Mouse (Mus musculus): ENCODE data around the gene Myo6. TPM values are rescaled to one million over a fixed set of nuclear protein-coding genes. Genes with fewer than 3 reads are reported as not detected.

The Myo6 gene
- polyA plus RNA-seq, 1 experiment from 2014 or later = 23.1 TPM

DNA sequence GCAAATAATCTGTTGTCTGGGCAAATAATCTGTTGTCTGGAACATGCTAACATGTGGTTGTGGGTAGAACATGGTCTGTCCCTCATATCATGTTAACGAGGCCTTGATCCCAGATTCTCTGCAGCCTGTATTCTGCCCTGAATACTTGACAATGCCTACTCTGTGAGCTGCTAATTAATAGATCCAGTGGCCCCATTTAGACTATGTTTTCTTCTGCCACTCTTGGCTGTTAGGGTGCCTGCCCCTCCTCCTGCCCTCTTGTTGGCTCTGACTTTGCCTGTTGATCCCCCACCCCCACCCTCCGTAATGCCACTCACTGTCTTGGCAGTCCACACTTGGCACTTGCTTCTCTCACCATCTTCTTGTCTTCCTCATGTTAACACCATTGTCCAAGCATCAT lies 13.8 kb downstream of the Myo6 start:
- no peak overlapping the region for H3K4me3 ChIP-seq (ENCODE audit: low read depth, low read length)
- no peaks in the 10 kb centered on the region for H3K9me3 ChIP-seq (ENCODE audit: low read length)
- no peaks in the 10 kb centered on the region; the same call in 1 of the 2 replicates for H3K4me1 ChIP-seq (ENCODE audit: insufficient read depth, low read depth, low read length)
- ATAC-seq (no peak), DNase-seq (ENCODE audit: low spot score) (no peak)
- no peaks in the 10 kb centered on the region for H3K27me3 ChIP-seq (replicated peaks; ENCODE audit: insufficient read depth, low read length)
- 85% methylated on average over 2 of the region's 2 CpGs for WGBS
- H3K4me2 ChIP-seq (replicated peaks; ENCODE audit: low read depth, low read length) = no peak overlapping the region
- H3K36me3 ChIP-seq (ENCODE audit: insufficient read depth, low read length) = no peaks in the 10 kb centered on the region
- H3K27ac ChIP-seq (ENCODE audit: low read length) = no peak overlapping the region
- TF ChIP-seq CTCF (IDR thresholded peaks at IDR 0.05) (no peak), EP300 (IDR thresholded peaks at IDR 0.05) (no peak)
- H3K9ac ChIP-seq (replicated peaks; ENCODE audit: low read depth) = no peak overlapping the region

DNA sequence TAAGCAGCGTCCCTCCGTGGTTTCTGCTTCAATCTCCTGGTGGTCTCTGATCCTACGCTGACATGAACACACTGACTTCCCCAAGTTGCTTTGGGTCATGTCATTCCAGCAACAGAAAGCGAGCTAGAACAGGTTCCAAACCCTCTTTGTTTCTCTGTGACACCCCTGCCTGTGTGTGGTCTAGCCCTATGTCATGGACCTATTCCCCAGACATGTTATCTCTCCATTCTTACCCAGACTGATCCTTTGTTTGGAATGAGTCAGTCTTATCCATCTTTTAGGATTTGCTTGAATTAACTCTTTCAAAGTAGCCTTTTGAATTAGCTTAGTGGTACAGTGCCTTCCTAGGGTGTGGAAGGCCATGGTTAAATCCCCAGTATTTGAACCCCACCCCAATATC lies 14.9 kb downstream of the Myo6 start:
- no peaks in the 10 kb centered on the region for H3K36me3 ChIP-seq (ENCODE audit: insufficient read depth, low read length)
- no peak overlapping the region for H3K27ac ChIP-seq (ENCODE audit: low read length)
- H3K4me3 ChIP-seq (ENCODE audit: low read depth, low read length) = no peak overlapping the region
- no peaks in the 10 kb centered on the region for H3K27me3 ChIP-seq (replicated peaks; ENCODE audit: insufficient read depth, low read length)
- TF ChIP-seq EP300 (IDR thresholded peaks at IDR 0.05) (no peak), CTCF (IDR thresholded peaks at IDR 0.05) (no peak)
- no peak for DNase-seq (ENCODE audit: low spot score)
- 60% methylated on average over 4 of the region's 4 CpGs for WGBS
- no peaks in the 10 kb centered on the region for H3K4me1 ChIP-seq (ENCODE audit: insufficient read depth, low read depth, low read length)
- no peaks in the 10 kb centered on the region for H3K9me3 ChIP-seq (ENCODE audit: low read length)
- H3K9ac ChIP-seq (replicated peaks; ENCODE audit: low read depth) = no peak overlapping the region
- ATAC-seq = no peak
- H3K4me2 ChIP-seq (replicated peaks; ENCODE audit: low read depth, low read length) = no peak overlapping the region

DNA sequence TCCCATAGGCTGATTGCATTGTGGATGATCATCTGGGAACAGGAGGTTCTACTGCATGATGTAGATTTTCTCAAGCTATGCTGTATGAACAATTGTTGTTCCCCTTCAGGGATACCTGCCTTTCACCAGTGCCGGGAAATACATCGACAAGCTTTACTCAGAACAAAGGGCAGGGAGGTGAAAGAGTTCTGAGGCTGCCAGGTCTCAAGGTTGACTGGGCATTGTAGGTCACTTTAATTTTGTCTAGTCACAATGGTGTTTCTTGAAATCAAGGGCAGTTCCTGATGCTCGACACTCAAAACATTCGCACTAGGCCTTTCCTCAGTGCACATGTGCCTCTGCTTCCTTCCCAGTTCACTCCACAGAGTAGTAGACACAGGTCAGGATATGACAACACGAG lies 15.9 kb downstream of the Myo6 start:
- Histone ChIP-seq H3K36me3 (ENCODE audit: insufficient read depth, low read length) (no peaks in the 10 kb centered on the region), H3K4me2 (replicated peaks; ENCODE audit: low read depth, low read length) (no peak overlapping the region), H3K27ac (ENCODE audit: low read length) (no peak overlapping the region), H3K4me3 (ENCODE audit: low read depth, low read length) (no peak overlapping the region), H3K9me3 (ENCODE audit: low read length) (no peaks in the 10 kb centered on the region), H3K4me1 (ENCODE audit: insufficient read depth, low read depth, low read length) (no peaks in the 10 kb centered on the region), H3K27me3 (replicated peaks; ENCODE audit: insufficient read depth, low read length) (no peaks in the 10 kb centered on the region), H3K9ac (replicated peaks; ENCODE audit: low read depth) (no peak overlapping the region)
- no peak for ATAC-seq
- DNase-seq (ENCODE audit: low spot score) = no peak
- TF ChIP-seq EP300 (IDR thresholded peaks at IDR 0.05) (no peak), CTCF (IDR thresholded peaks at IDR 0.05) (no peak)
- WGBS = 74% methylated on average over 5 of the region's 5 CpGs

DNA sequence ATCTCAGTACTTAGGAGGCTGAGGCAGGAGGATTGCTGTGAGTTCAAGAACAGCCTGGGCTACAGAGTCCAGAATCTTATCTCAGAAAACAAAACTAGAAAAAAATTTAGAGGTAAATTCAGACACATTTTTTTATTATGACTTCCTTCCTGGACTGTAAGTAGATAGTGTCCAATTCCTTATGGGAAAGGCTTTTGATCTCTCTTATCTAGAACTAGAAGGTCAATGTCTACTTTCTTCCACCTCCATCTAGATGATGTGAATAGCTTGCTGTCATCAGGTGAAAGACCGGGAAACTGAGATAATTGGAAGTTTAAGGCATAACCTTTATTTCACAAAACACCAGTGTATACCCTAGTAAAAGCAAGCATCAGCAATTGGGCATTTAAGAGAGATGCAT lies 16.9 kb downstream of the Myo6 start:
- Histone ChIP-seq H3K4me3 (ENCODE audit: low read depth, low read length) (no peak overlapping the region), H3K4me1 (ENCODE audit: insufficient read depth, low read depth, low read length) (no peaks in the 10 kb centered on the region), H3K27me3 (replicated peaks; ENCODE audit: insufficient read depth, low read length) (no peaks in the 10 kb centered on the region), H3K9me3 (ENCODE audit: low read length) (no peaks in the 10 kb centered on the region), H3K36me3 (ENCODE audit: insufficient read depth, low read length) (no peaks in the 10 kb centered on the region), H3K27ac (ENCODE audit: low read length) (no peak overlapping the region), H3K9ac (replicated peaks; ENCODE audit: low read depth) (no peak overlapping the region), H3K4me2 (replicated peaks; ENCODE audit: low read depth, low read length) (no peak overlapping the region)
- DNase-seq (ENCODE audit: low spot score) (no peak), ATAC-seq (no peak)
- TF ChIP-seq CTCF (IDR thresholded peaks at IDR 0.05) = no peak
- TF ChIP-seq EP300 (IDR thresholded peaks at IDR 0.05) = no peak
- 75% methylated on average over 1 of the region's 1 CpGs for WGBS

DNA sequence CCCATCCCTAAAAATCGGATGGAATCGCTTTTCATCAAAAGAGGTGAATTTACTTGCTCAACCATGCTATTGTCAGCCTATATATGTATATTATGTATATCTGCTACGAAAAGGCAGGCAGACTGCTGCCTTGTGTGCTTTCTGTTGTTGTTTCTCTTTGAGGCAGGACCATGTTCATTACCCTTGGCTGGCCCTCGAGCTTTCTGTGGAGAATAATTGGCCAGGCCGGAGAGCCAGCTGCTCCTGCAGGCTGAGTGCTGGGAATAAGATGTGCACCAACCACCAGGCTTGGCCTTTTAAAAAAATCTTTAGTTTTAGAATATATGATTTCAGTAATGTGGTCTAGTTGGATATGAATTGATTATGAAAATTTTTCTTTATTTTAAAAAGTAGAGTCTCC lies 19.3 kb downstream of the Myo6 start:
- 89% methylated on average over 5 of the region's 5 CpGs for WGBS

DNA sequence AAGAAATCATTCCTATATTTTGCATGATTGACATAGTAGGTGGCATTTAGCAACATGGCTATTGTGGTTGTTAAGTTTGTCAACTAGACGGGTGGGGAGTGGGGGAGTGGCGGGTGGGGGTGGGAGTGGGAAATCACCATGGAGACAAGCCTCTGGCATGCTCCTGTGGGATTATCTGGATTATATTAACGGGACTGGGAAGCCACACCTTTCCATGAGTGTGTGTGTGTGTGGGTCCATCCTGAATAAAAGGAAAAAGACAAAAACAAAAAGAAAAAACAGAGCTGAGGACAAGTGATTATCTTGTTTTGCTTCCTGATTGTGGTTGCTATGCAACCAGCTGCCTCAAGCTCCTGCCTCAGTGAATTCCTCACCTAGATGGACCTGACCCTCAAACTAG lies 20.9 kb downstream of the Myo6 start:
- no peaks in the 10 kb centered on the region for H3K36me3 ChIP-seq (ENCODE audit: insufficient read depth, low read length)
- TF ChIP-seq CTCF (IDR thresholded peaks at IDR 0.05) = no peak
- TF ChIP-seq EP300 (IDR thresholded peaks at IDR 0.05) = no peak
- H3K4me1 ChIP-seq (ENCODE audit: insufficient read depth, low read depth, low read length) = no peaks in the 10 kb centered on the region
- ATAC-seq = no peak
- DNase-seq (ENCODE audit: low spot score) = no peak
- H3K4me3 ChIP-seq (ENCODE audit: low read depth, low read length) = no peak overlapping the region
- no peaks in the 10 kb centered on the region for H3K9me3 ChIP-seq (ENCODE audit: low read length)
- H3K4me2 ChIP-seq (replicated peaks; ENCODE audit: low read depth, low read length) = no peak overlapping the region
- 75% methylated on average over 3 of the region's 3 CpGs for WGBS
- H3K27ac ChIP-seq (ENCODE audit: low read length) = no peak overlapping the region
- H3K27me3 ChIP-seq (replicated peaks; ENCODE audit: insufficient read depth, low read length) = no peaks in the 10 kb centered on the region
- H3K9ac ChIP-seq (replicated peaks; ENCODE audit: low read depth) = no peak overlapping the region

More for the DNA sequence above, 19.3 kb downstream of the Myo6 start:
- Histone ChIP-seq H3K27ac (ENCODE audit: low read length) (no peak overlapping the region), H3K4me3 (ENCODE audit: low read depth, low read length) (no peak overlapping the region), H3K4me1 (ENCODE audit: insufficient read depth, low read depth, low read length) (no peaks in the 10 kb centered on the region), H3K9ac (replicated peaks; ENCODE audit: low read depth) (no peak overlapping the region), H3K4me2 (replicated peaks; ENCODE audit: low read depth, low read length) (no peak overlapping the region), H3K9me3 (ENCODE audit: low read length) (no peaks in the 10 kb centered on the region), H3K36me3 (ENCODE audit: insufficient read depth, low read length) (no peaks in the 10 kb centered on the region), H3K27me3 (replicated peaks; ENCODE audit: insufficient read depth, low read length) (no peaks in the 10 kb centered on the region)
- no peak for DNase-seq (ENCODE audit: low spot score)
- no peak for ATAC-seq
- TF ChIP-seq EP300 (IDR thresholded peaks at IDR 0.05) (no peak), CTCF (IDR thresholded peaks at IDR 0.05) (no peak)

DNA sequence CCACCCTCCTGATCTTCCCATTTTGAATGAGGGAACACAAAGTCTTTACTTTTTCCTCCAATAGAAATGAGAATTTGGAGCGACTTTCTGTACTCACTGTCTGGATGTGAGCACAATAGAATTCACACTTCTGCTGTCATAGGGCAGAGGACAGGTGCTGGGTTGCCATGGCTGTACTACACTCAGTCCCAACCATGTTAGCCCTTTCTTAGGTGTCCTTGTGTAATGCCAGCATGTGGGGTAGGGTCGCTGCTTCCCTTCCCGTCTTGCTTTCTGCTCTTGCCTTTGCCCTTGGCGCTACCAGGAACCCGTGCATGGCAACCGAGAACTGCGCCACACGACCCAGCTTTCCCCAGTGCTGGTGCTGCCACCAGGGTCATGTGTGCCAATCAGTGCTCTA lies 21.9 kb downstream of the Myo6 start:
- H3K4me3 ChIP-seq (ENCODE audit: low read depth, low read length) = no peak overlapping the region
- no peak overlapping the region for H3K4me2 ChIP-seq (replicated peaks; ENCODE audit: low read depth, low read length)
- H3K27me3 ChIP-seq (replicated peaks; ENCODE audit: insufficient read depth, low read length) = no peaks in the 10 kb centered on the region
- H3K9ac ChIP-seq (replicated peaks; ENCODE audit: low read depth) = no peak overlapping the region
- 94% methylated on average over 8 of the region's 8 CpGs for WGBS
- H3K9me3 ChIP-seq (ENCODE audit: low read length) = no peaks in the 10 kb centered on the region
- H3K27ac ChIP-seq (ENCODE audit: low read length) = no peak overlapping the region
- ATAC-seq (no peak), DNase-seq (ENCODE audit: low spot score) (no peak)
- no peaks in the 10 kb centered on the region for H3K36me3 ChIP-seq (ENCODE audit: insufficient read depth, low read length)
- no peaks in the 10 kb centered on the region for H3K4me1 ChIP-seq (ENCODE audit: insufficient read depth, low read depth, low read length)
- TF ChIP-seq CTCF (IDR thresholded peaks at IDR 0.05) = no peak
- no peak for TF ChIP-seq EP300 (IDR thresholded peaks at IDR 0.05)

Data from lung, postnatal 0 days (tissue).